Mouse (Mus musculus) spleen, adult 2 months (tissue): ENCODE measurements around the gene Myo10.

Experiments
- CTCF ChIP-seq: fragments of 200-500 bp; IDR thresholded peaks from 2 replicates; pipeline ENCODE4 v1.5.1; 2011; ENCODE audit warnings: mild to moderate bottlenecking, inconsistent platforms; ENCODE audit not compliant: insufficient read depth, insufficient read length, insufficient replicate concordance; ENCODE audit errors: extremely low read depth
- POLR2A ChIP-seq: fragments of 200-500 bp; IDR thresholded peaks from 2 replicates; pipeline ENCODE4 v1.6.1; 2011; ENCODE audit warnings: low read depth, low read length, inconsistent platforms

GRCm38 (mm10) chr15:25680269-25680818 is 58.0 kb downstream of the Myo10 start:
- TF ChIP-seq CTCF (no peak), POLR2A (no peak)
